Mouse (Mus musculus) testis, adult 2 months (tissue): ENCODE measurements at regions not wholly inside any gene's neighbourhood (a gene's known extent, or its start where the extent isn't known, plus 50 kb on each side); places are given as distances from the start of the nearest gene placed in this dataset.
"Not testable (repeated sequence)": the region's sequence is repeated elsewhere in the genome, so short reads cannot be mapped to it uniquely, and the experiment has no call there.

Source experiments
- H3K27ac ChIP-seq: fragments of 200-500 bp; 2 replicates; pipeline ENCODE4 v1.5.1; 2012; ENCODE audit warnings: low read depth, low read length; ENCODE audit not compliant: control insufficient read depth, insufficient read depth
- H3K27me3 ChIP-seq: fragments of 200-500 bp; 2 replicates; pipeline ENCODE4 v1.6.1; 2012; ENCODE audit warnings: mild to moderate bottlenecking, low read length, moderate library complexity; ENCODE audit not compliant: control insufficient read depth, insufficient read depth
- H3K36me3 ChIP-seq: fragments of 200-500 bp; 2 replicates; pipeline ENCODE4 v1.6.1; 2012; ENCODE audit warnings: mild to moderate bottlenecking, low read length; ENCODE audit not compliant: control insufficient read depth, insufficient read depth
- H3K4me1 ChIP-seq: fragments of 200-500 bp; 2 replicates; pipeline ENCODE4 v1.6.1; 2012; ENCODE audit warnings: low read length; ENCODE audit not compliant: control insufficient read depth, insufficient read depth
- H3K4me3 ChIP-seq: fragments of 200-500 bp; 2 replicates; pipeline ENCODE4 v1.5.1; 2012; ENCODE audit warnings: low read depth, mild to moderate bottlenecking, low read length, moderate library complexity, mixed read lengths; ENCODE audit not compliant: control insufficient read depth
- CTCF ChIP-seq: fragments of 200-500 bp; IDR thresholded peaks from 2 replicates; pipeline ENCODE4 v1.5.1; 2012; ENCODE audit warnings: low read depth, mild to moderate bottlenecking, inconsistent platforms, low read length, moderate library complexity; ENCODE audit not compliant: control insufficient read depth, insufficient read depth, insufficient replicate concordance
- POLR2A ChIP-seq: fragments of 200-500 bp; IDR thresholded peaks from 2 replicates; pipeline ENCODE4 v1.6.1; 2012; ENCODE audit warnings: low read depth, mild to moderate bottlenecking, inconsistent platforms, low read length, moderate library complexity; ENCODE audit not compliant: control insufficient read depth

DNA sequence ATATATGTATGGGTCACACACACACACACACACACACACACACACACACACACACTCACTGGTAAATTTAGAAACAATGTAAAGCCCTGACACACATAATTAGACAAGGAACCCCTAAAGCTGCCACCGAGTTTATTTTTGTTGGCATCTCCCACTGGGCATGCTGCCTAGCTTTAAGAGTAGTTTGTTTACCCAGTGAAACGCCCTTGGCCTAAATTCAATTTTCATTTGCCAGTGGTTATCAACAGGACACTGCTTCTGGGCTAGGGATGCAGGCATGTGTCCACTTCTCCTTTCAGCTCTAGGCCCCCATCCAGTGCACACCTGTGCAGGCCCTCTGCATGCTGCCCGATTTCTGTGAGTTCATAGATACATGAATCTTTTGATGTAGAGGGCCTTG, 73.7 kb upstream of the 1110032F04Rik start:
- Histone ChIP-seq H3K27me3 (no peaks in the 10 kb centered on the region), H3K36me3 (no peaks in the 10 kb centered on the region), H3K27ac (no peak overlapping the region), H3K4me1 (peaks cover 2% of the 10 kb centered on the region; the same call in 1 of the 2 replicates), H3K4me3 (no peak overlapping the region)
- no peak for TF ChIP-seq POLR2A
- TF ChIP-seq CTCF = no peak

DNA sequence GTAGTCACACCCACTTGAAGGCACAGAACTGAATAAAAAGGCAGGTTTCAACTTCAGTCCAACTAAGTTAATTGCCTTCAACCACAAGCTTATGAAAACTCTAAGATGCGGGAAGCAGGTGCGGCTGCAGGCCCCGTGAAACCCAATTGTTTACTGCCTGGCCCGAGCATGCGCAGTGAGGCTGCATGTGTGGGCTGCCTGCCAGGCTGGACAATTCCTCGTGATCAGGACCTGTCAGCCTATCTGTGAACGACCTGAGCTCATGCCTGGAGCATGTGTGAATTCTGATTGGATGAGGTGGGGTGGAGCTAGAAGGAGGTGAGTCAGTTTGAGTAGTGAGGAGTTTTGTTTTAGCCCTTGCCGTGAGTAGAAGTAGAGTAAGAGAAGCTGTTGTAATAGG, 71.0 kb upstream of the 1110032F04Rik start:
- not testable (repeated sequence) for H3K27ac ChIP-seq, H3K4me1 ChIP-seq, H3K4me3 ChIP-seq, H3K27me3 ChIP-seq, H3K36me3 ChIP-seq

DNA sequence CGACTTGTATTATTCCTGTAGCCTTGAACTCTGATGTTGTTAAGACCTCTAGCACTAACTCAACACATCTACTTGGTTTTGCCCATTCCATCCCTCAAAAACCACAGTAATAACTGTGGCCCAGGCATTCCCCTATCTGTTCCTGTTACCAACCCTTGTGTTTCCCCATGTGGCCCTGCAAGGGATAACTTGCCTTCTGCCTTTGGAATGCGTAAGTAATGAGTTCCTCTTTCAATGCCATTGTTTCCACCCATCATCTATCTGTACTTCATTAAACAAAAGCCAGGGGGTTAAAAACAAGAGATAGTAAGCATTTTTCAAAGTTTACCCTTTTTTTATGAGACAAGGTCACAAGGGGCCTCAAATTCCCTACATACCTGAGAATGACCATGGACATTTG, 60.5 kb upstream of the 1110032F04Rik start:
- no peak overlapping the region for H3K27ac ChIP-seq
- H3K4me3 ChIP-seq = no peak overlapping the region
- H3K27me3 ChIP-seq = no peaks in the 10 kb centered on the region
- H3K36me3 ChIP-seq = no peaks in the 10 kb centered on the region
- H3K4me1 ChIP-seq = no peaks in the 10 kb centered on the region
- TF ChIP-seq CTCF (no peak), POLR2A (no peak)

DNA sequence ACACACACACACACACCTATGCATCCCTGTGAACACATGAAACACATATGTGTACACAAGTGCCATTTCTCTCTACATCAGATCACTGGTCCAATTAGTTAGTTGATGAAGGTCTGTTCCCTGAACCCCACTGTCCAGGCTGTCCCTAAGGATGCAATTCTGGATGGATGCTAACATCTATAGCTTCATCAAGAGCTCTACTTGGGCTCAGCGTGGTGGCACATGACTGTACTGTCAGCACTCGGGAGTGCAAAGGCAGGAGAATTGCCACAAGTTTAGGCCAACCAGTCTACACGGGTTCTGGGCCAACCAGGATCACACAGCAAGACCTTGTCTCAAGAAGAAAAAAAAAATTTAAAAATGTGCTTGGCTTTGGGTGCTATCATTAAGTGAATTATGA, 55.9 kb upstream of the 1110032F04Rik start:
- H3K4me1 ChIP-seq = no peaks in the 10 kb centered on the region
- H3K36me3 ChIP-seq = no peaks in the 10 kb centered on the region
- H3K4me3 ChIP-seq = no peak overlapping the region
- H3K27ac ChIP-seq = no peak overlapping the region
- no peak for TF ChIP-seq POLR2A
- no peak for TF ChIP-seq CTCF
- H3K27me3 ChIP-seq = no peaks in the 10 kb centered on the region

DNA sequence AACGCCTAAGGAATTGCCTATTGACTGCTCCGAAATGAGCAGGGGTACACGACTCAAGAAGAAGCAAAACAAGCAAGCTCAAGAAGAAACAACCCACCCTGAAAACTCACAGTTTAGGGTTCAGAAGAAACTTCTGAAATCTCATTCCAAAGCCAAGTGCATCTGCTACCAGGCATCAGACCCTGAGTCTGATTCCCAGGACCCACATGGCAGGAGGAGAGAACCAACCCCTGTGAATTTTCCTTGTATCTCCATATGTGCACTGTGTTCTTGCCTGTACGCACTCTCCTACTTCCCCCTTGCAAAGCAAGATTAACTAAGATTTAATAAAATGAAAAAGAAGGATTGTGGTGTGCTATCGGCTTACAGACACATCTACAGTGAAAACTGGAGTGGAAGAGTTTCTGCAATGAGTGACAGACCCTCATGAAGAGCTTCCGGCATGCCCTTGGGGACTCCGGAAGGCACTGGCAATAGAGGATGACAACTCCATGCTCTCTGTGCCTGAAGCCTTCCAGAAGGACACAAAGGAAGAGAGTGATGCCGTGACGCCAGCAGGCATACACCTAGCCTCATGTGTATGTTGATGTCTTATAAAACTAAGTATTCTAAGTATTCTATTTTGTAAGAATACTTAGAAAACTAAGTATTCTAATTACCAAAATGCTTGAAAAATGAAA, 55.2 kb upstream of the 1110032F04Rik start:
- no peaks in the 10 kb centered on the region for H3K27me3 ChIP-seq
- no peaks in the 10 kb centered on the region for H3K4me1 ChIP-seq
- no peak overlapping the region for H3K27ac ChIP-seq
- no peak for TF ChIP-seq POLR2A
- TF ChIP-seq CTCF = no peak
- no peak overlapping the region for H3K4me3 ChIP-seq
- no peaks in the 10 kb centered on the region for H3K36me3 ChIP-seq

DNA sequence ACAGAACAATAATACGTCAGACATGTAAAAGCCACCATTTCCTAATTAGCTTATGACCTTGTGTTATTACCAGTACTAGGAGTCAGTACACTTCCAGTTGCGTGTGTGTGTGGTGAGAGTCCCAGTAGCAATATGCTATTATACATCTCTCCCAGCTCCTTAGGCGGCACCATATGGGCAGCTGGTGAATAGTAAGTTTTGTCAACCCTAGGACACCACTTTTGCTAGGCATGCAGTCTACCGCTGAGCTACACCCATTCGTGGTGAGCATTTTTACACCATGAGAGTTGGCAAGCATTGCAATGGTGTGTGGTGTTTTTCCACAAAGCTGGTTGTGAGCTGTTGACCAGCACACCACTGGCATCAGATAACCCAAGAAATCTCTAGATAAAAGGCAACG, 53.8 kb upstream of the 1110032F04Rik start:
- H3K27ac ChIP-seq = no peak overlapping the region
- no peak overlapping the region for H3K4me3 ChIP-seq
- H3K4me1 ChIP-seq = no peaks in the 10 kb centered on the region
- H3K27me3 ChIP-seq = no peaks in the 10 kb centered on the region
- TF ChIP-seq POLR2A (no peak), CTCF (no peak)
- H3K36me3 ChIP-seq = no peaks in the 10 kb centered on the region

DNA sequence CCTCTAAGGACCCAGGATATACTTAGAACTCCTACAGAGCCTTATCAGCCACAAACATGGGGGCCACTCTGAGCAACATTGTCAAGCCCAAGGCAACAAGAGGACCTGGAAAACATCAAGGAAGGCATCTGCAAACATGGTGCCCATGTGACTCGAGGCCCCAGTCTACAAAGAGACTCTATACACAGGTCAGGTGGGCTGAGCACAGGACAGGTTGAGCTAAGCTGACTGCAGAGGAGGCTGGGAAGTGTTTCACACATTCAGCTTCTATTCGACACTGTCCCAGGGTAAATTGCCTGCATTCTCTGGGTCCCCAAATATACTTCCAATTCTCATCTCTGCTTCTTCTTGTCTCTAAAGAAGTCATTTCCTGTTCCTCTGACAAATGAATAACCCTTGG, 52.1 kb upstream of the 1110032F04Rik start:
- H3K4me3 ChIP-seq = no peak overlapping the region
- H3K4me1 ChIP-seq = no peaks in the 10 kb centered on the region
- no peak for TF ChIP-seq POLR2A
- no peak for TF ChIP-seq CTCF
- H3K27ac ChIP-seq = no peak overlapping the region
- H3K27me3 ChIP-seq = no peaks in the 10 kb centered on the region
- H3K36me3 ChIP-seq = no peaks in the 10 kb centered on the region
